Mouse (Mus musculus) midbrain, postnatal 0 days (tissue): ENCODE measurements around the gene Gtf3c6. TPM values are rescaled to one million over a fixed set of nuclear protein-coding genes. Genes with fewer than 3 reads are reported as not detected.

ENCODE experiments used
- ATAC-seq: fragments of 200-750 bp; cut with Nextera tagmentation; 2 replicates; pipeline ENCODE4 v1.8.0; 2017; ENCODE audit warnings: moderate number of reproducible peaks, mild to moderate bottlenecking, moderate TSS enrichment, moderate library complexity; ENCODE audit not compliant: low FRiP score
- DNase-seq: peaks from one replicate; pipeline ENCODE4 v3.0.0-alpha.2; 2015; ENCODE audit warnings: low spot score
- H3K27ac ChIP-seq: fragments of 300-500 bp; sonication (generic); 2 replicates; pipeline ENCODE4 v1.5.1; 2014; ENCODE audit warnings: low read depth, mild to moderate bottlenecking, low read length, mixed read lengths
- H3K27me3 ChIP-seq: fragments of 300-500 bp; sonication (generic); 2 replicates; pipeline ENCODE4 v1.6.1; 2014; ENCODE audit warnings: low read length, control low read depth, mixed read lengths; ENCODE audit not compliant: insufficient read depth
- H3K36me3 ChIP-seq: fragments of 300-500 bp; sonication (generic); 2 replicates; pipeline ENCODE4 v1.6.1; 2014; ENCODE audit warnings: low read length, control low read depth, mixed read lengths; ENCODE audit not compliant: insufficient read depth
- H3K4me1 ChIP-seq: fragments of 300-500 bp; sonication (generic); 2 replicates; pipeline ENCODE4 v1.6.1; 2014; ENCODE audit warnings: mild to moderate bottlenecking, control low read depth, antibody characterized with exemption, low read length, mixed read lengths; ENCODE audit not compliant: insufficient read depth
- H3K4me2 ChIP-seq: fragments of 300-500 bp; sonication (generic); 2 replicates; pipeline ENCODE4 v1.6.1; 2014; ENCODE audit warnings: low read depth, mild to moderate bottlenecking, low read length, mixed read lengths; ENCODE audit not compliant: poor library complexity, severe bottlenecking
- H3K4me3 ChIP-seq: fragments of 300-500 bp; sonication (generic); 2 replicates; pipeline ENCODE4 v1.5.1; 2014; ENCODE audit warnings: low read depth, mild to moderate bottlenecking, low read length, moderate library complexity
- H3K9ac ChIP-seq: fragments of 300-500 bp; sonication (generic); replicated peaks from 2 replicates; pipeline ENCODE4 v1.6.1; 2014; ENCODE audit warnings: mild to moderate bottlenecking, low read length, moderate library complexity, mixed read lengths; ENCODE audit not compliant: poor library complexity, severe bottlenecking
- H3K9me3 ChIP-seq: fragments of 300-500 bp; sonication (generic); 2 replicates; pipeline ENCODE4 v1.6.1; 2016; ENCODE audit warnings: low read length, control low read depth
- CTCF ChIP-seq: IDR thresholded peaks from 2 replicates; pipeline ENCODE4 v1.5.1; 2016; ENCODE audit warnings: antibody characterized with exemption, mild to moderate bottlenecking
- WGBS: fragments of 180-500 bp; shearing (Covaris S2); extraction: QIAGEN DNeasy Blood & Tissue Kit; methylation state at CpG from one replicate; pipeline ENCODE4 v1.1.7; 2014; 5-methylcytosine and 5-hydroxymethylcytosine counted together
- polyA plus RNA-seq: library from polyadenylated mRNA; unstranded; fragments of >200 nt; fragmentation: Nextera tagmentation; extraction: Ambion mirVana; gene quantifications from 2 replicates; pipeline ENCODE4 v1.2.1, GENCODE M21; 2015
- total RNA-seq: library from RNA; depleted of rRNA; stranded (reverse); fragments of >200 nt; gene quantifications from 2 replicates; pipeline ENCODE4 v1.2.3, GENCODE M21; 2014

The Gtf3c6 gene
- total and polyA plus RNA-seq, 2 experiments from 2014 or later, result 28.9 to 56.2 TPM

DNA sequence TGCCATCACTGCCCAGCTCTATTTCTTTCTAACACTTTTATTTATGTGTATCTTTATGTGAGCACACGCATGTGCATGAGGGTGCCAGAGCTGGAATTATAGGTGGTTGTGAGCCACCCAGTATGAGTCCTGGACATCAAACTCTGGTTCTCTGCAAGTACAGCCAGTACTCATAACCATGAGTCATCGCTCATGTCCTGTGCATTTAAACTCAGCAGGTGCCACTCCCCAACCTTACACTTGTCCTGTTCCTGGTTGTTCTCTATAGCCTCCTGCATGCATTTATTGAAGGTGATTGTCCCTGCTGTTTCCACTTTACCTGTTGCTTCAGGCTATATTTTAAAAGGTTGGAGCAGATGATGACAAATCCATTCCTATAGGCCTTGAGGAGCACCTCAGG, 23.7 kb upstream of the Gtf3c6 start:
- no peak for ATAC-seq
- Histone ChIP-seq H3K4me2 (no peak overlapping the region), H3K4me1 (no peaks in the 10 kb centered on the region), H3K36me3 (no peaks in the 10 kb centered on the region), H3K4me3 (no peak overlapping the region), H3K9me3 (no peaks in the 10 kb centered on the region), H3K27me3 (no peaks in the 10 kb centered on the region), H3K27ac (no peak overlapping the region), H3K9ac (no peak overlapping the region)
- no peak for TF ChIP-seq CTCF
- WGBS, result 97% methylated on average over 2 of the region's 2 CpGs
- no peak for DNase-seq

DNA sequence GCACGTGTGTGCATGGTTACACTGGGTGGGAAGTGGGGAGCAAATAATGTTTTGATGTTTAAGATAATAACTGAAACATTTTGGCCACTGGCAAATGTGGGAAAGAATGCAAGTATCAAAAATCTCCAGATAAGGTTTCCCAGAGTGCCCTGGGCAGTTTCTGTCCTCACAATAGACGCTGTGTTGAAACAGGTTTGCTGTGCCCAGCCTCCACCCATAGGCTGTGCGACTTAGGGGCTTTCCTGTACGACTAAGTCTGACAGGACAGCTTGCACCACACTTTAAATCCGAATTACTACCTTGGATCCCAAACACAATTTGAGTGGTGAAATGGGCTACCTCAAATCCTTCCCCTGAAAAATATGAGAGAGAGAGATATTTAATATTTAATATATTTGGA, 20.4 kb upstream of the Gtf3c6 start:
- no peak for TF ChIP-seq CTCF
- no peaks in the 10 kb centered on the region for H3K9me3 ChIP-seq
- no peaks in the 10 kb centered on the region for H3K36me3 ChIP-seq
- H3K4me2 ChIP-seq, result no peak overlapping the region
- ATAC-seq, result no peak
- H3K27ac ChIP-seq, result no peak overlapping the region
- no peak overlapping the region for H3K9ac ChIP-seq
- WGBS, result 74% methylated on average over 5 of the region's 5 CpGs
- H3K27me3 ChIP-seq, result no peaks in the 10 kb centered on the region
- no peak for DNase-seq
- H3K4me3 ChIP-seq, result no peak overlapping the region
- no peaks in the 10 kb centered on the region for H3K4me1 ChIP-seq

DNA sequence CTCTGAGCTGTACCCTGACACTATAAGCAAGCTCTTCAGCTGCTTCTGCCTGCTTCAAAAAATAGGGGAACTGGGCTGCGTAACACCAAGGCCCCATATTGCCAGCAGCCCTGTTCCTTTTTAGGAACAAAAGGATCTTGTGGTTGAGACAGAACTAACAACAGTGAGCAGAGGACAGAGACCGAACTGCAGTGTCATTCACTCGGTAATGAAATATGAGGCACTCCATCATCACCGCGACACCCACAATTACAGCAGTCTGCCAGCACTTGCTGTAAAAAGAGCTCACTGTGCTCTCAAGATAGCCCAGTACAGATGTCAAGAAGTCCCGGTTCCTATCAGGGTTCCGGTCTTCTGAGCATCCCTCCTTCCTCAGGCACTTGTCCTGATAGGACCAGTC, 18.1 kb upstream of the Gtf3c6 start:
- no peaks in the 10 kb centered on the region for H3K4me1 ChIP-seq
- no peak overlapping the region for H3K9ac ChIP-seq
- DNase-seq, result no peak
- no peak overlapping the region for H3K4me3 ChIP-seq
- H3K27me3 ChIP-seq, result no peaks in the 10 kb centered on the region
- H3K27ac ChIP-seq, result no peak overlapping the region
- no peak for TF ChIP-seq CTCF
- WGBS, result 82% methylated on average over 7 of the region's 7 CpGs
- H3K4me2 ChIP-seq, result no peak overlapping the region
- no peaks in the 10 kb centered on the region for H3K36me3 ChIP-seq
- H3K9me3 ChIP-seq, result no peaks in the 10 kb centered on the region
- ATAC-seq, result no peak

DNA sequence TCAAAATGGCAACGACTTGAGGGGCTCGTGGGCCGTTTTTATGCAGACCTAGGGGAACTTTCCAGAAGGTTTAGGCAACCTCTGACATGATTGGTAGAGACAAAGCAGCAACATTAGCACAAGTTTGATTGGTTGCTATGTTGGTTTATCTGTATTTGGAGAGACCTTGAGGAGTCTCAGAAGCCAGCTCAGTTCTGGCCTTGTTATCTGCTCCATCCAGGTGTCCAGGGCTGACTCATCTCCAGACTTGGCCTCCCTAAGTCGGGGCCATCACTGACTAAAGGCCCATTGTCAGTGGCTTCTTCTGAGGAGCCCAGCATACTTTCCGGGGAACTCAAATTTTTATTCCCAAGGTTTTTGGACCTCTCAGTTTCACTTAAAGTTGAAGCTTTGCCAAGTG, 16.0 kb upstream of the Gtf3c6 start:
- Histone ChIP-seq H3K27ac (no peak overlapping the region), H3K4me3 (no peak overlapping the region), H3K36me3 (no peaks in the 10 kb centered on the region), H3K9me3 (no peaks in the 10 kb centered on the region), H3K9ac (no peak overlapping the region), H3K4me1 (no peaks in the 10 kb centered on the region), H3K4me2 (no peak overlapping the region), H3K27me3 (no peaks in the 10 kb centered on the region)
- no peak for DNase-seq
- no peak for ATAC-seq
- no peak for TF ChIP-seq CTCF
- WGBS, result 82% methylated on average over 5 of the region's 5 CpGs

DNA sequence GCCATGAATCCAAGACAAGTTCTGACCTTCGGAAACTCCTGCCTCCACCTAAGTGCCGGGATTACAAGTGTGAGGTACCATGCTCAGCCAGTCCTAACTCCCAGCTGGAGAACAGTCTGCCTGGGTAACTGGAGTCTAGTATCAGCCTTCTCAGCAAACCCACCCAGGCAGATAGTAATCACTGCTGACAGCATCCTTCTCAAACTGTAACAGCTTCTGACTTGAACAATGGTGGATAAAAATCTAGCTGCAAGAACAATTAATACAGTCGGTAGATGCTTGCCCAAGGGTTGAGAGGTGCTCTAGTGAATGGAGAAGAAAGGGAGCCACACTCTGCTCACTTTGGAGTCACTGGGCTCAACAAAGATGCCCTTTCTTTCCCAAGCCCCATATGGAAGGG, 13.3 kb upstream of the Gtf3c6 start:
- no peak for TF ChIP-seq CTCF

DNA sequence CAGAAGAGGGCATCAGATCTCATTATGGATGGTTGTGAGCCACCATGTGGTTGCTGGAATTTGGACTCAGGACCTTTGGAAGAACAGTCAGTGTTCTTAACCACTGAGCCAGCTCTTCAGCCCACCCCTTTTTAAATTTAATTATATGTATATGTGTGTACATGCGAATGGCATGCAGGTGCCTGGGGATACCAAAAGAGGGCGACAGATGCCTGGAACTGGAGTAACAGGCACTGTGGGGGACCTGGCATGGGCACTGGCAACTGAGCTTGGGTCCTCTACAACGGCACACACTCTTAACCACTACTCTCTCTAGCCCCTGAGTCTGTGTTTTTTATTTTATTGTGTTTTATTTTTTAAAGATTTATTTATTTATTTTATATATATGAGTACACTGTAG, 7.0 kb upstream of the Gtf3c6 start:
- no peak overlapping the region for H3K4me3 ChIP-seq
- no peaks in the 10 kb centered on the region for H3K27me3 ChIP-seq
- DNase-seq, result no peak
- no peaks in the 10 kb centered on the region for H3K9me3 ChIP-seq
- no peak for ATAC-seq
- no peak overlapping the region for H3K9ac ChIP-seq
- TF ChIP-seq CTCF, result no peak
- no peaks in the 10 kb centered on the region for H3K36me3 ChIP-seq
- H3K4me1 ChIP-seq, result no peaks in the 10 kb centered on the region
- H3K27ac ChIP-seq, result no peak overlapping the region
- 83% methylated on average over 3 of the region's 3 CpGs for WGBS
- no peak overlapping the region for H3K4me2 ChIP-seq

More for the DNA sequence above, 13.3 kb upstream of the Gtf3c6 start:
- H3K27me3 ChIP-seq, result no peaks in the 10 kb centered on the region
- H3K4me2 ChIP-seq, result no peak overlapping the region
- H3K36me3 ChIP-seq, result no peaks in the 10 kb centered on the region
- no peak overlapping the region for H3K4me3 ChIP-seq
- no peak for DNase-seq
- H3K9ac ChIP-seq, result no peak overlapping the region
- no peaks in the 10 kb centered on the region for H3K4me1 ChIP-seq
- H3K27ac ChIP-seq, result no peak overlapping the region
- WGBS, result 89% methylated on average over 3 of the region's 3 CpGs
- no peak for ATAC-seq
- H3K9me3 ChIP-seq, result no peaks in the 10 kb centered on the region
